Mouse (Mus musculus) heart, postnatal 0 days (tissue): Measurements from ENCODE around the gene Qser1.

Experiments
- CTCF ChIP-seq: IDR thresholded peaks from 2 replicates; pipeline ENCODE4 v1.5.1; 2016; ENCODE audit warnings: antibody characterized with exemption, control low read depth, low read depth
- EP300 ChIP-seq: IDR thresholded peaks from 2 replicates; pipeline ENCODE4 v1.6.1; 2016; ENCODE audit warnings: antibody characterized with exemption, low read depth

- no peak for TF ChIP-seq CTCF
- TF ChIP-seq EP300 = no peak
Observed at GRCm38 (mm10) chr2:104736241-104736640, 80.3 kb downstream of the Qser1 start.
